Mouse (Mus musculus) cerebellum, adult 2 months (tissue): ENCODE results near the gene Snrpd2.

Source experiments
- CTCF ChIP-seq: fragments of 200-500 bp; IDR thresholded peaks from 2 replicates; pipeline ENCODE4 v1.5.1; 2011; ENCODE audit warnings: low read depth, mild to moderate bottlenecking, control low read depth, low read length, moderate library complexity, borderline replicate concordance; ENCODE audit not compliant: insufficient read depth
- POLR2A ChIP-seq: fragments of 200-500 bp; IDR thresholded peaks from 2 replicates; pipeline ENCODE4 v1.6.1; 2011; ENCODE audit warnings: low read length, control low read depth, borderline replicate concordance; ENCODE audit not compliant: insufficient read depth

DNA sequence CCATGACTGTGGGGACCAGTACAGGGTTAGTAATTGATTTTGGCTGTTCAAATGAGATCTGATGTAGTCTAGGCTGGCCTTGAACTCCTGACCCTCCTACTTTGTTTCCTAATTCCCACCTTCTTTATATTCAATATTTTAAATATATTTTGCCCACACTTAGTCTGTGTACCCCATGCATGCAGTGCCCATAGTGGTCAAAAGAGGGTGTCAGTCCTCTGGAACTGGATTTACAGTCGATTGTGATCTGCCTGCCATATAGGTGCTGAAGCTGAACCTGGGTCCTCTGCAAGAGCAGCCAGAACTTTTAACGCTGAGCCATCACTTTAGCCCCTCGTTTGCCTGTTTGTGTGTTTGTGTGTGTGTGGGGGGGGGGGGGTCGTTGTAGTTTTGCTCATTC is 18.9 kb upstream of the Snrpd2 start:
- TF ChIP-seq CTCF, result no peak; the same call in 1 of the 2 replicates
- TF ChIP-seq POLR2A, result no peak
